Mouse (Mus musculus) intestine, embryonic 16.5 days (tissue): ENCODE results near the gene Sox5. TPM values are rescaled to one million over a fixed set of nuclear protein-coding genes. Genes with fewer than 3 reads are reported as not detected.

Source experiments
- ATAC-seq: fragments of 200-750 bp; cut with Nextera tagmentation; 2 replicates; pipeline ENCODE4 v1.8.0; 2017; ENCODE audit warnings: moderate TSS enrichment, moderate library complexity
- H3K27ac ChIP-seq: fragments of 300-500 bp; sonication (generic); 2 replicates; pipeline ENCODE4 v1.5.1; 2014; ENCODE audit warnings: mild to moderate bottlenecking, low read length
- H3K27me3 ChIP-seq: fragments of 300-500 bp; sonication (generic); replicated peaks from 2 replicates; pipeline ENCODE4 v1.6.1; 2014; ENCODE audit warnings: low read length, control low read depth, mixed read lengths; ENCODE audit not compliant: control insufficient read depth, insufficient read depth
- H3K36me3 ChIP-seq: fragments of 300-500 bp; sonication (generic); 2 replicates; pipeline ENCODE4 v1.6.1; 2014; ENCODE audit warnings: low read length, control low read depth; ENCODE audit not compliant: control insufficient read depth, insufficient read depth
- H3K4me1 ChIP-seq: fragments of 300-500 bp; sonication (generic); 2 replicates; pipeline ENCODE4 v1.6.1; 2014; ENCODE audit warnings: low read length, control low read depth, mixed read lengths; ENCODE audit not compliant: control insufficient read depth, insufficient read depth
- H3K4me2 ChIP-seq: fragments of 300-500 bp; sonication (generic); 2 replicates; pipeline ENCODE4 v1.6.1; 2014; ENCODE audit warnings: low read depth, low read length, control low read depth
- H3K4me3 ChIP-seq: fragments of 300-500 bp; sonication (generic); 2 replicates; pipeline ENCODE4 v1.5.1; 2014; ENCODE audit warnings: mild to moderate bottlenecking, low read length
- H3K9ac ChIP-seq: fragments of 300-500 bp; sonication (generic); 2 replicates; pipeline ENCODE4 v1.6.1; 2014; ENCODE audit warnings: low read depth, low read length
- H3K9me3 ChIP-seq: fragments of 300-500 bp; sonication (generic); 2 replicates; pipeline ENCODE4 v1.6.1; 2016; ENCODE audit warnings: low read length, control low read depth; ENCODE audit not compliant: control insufficient read depth
- WGBS: fragments of 180-500 bp; shearing (Covaris S2); extraction: QIAGEN DNeasy Blood & Tissue Kit; methylation state at CpG from one replicate; pipeline ENCODE4 v1.1.7; 2014; 5-methylcytosine and 5-hydroxymethylcytosine counted together
- polyA plus RNA-seq: library from polyadenylated mRNA; unstranded; fragments of >200 nt; fragmentation: Nextera tagmentation; extraction: Ambion mirVana; gene quantifications from 2 replicates; pipeline ENCODE4 v1.2.1, GENCODE M21; 2015

The Sox5 gene
- polyA plus RNA-seq, 1 experiment from 2014 or later = 14.3 TPM

DNA sequence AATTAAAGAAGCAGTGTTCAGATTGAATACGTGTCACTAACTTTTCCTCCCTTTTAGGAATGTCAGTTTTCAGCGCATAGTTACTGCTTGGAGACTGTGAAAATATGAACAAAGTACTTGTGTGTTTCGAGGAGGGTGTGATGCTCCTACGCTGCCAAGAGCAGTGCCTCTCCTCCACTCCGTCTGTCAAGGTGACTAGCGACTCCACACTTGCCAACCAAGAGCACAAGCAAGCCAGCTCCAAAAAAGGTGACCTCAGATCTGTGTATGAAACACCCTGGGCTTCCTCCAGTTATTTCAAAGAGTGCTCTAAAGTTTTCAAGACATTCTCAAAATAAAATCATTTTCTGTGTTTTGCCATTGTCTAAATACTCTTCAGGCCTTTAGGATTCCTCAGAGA is 271.6 kb downstream of the Sox5 start:
- Histone ChIP-seq H3K27ac (no peak overlapping the region), H3K9ac (no peak overlapping the region), H3K4me2 (no peak overlapping the region), H3K4me3 (no peak overlapping the region), H3K4me1 (no peaks in the 10 kb centered on the region), H3K27me3 (no peaks in the 10 kb centered on the region), H3K9me3 (no peaks in the 10 kb centered on the region), H3K36me3 (no peaks in the 10 kb centered on the region)
- 84% methylated on average over 6 of the region's 6 CpGs for WGBS
- ATAC-seq = no peak

- no peak overlapping the region for H3K4me2 ChIP-seq
- no peaks in the 10 kb centered on the region for H3K9me3 ChIP-seq
- no peaks in the 10 kb centered on the region for H3K36me3 ChIP-seq
- H3K27me3 ChIP-seq = no peaks in the 10 kb centered on the region
- H3K27ac ChIP-seq = no peak overlapping the region
- no peak for ATAC-seq
- no peak overlapping the region for H3K4me3 ChIP-seq
- H3K9ac ChIP-seq = no peak overlapping the region
- no peaks in the 10 kb centered on the region for H3K4me1 ChIP-seq
- WGBS = 37% methylated on average over 5 of the region's 5 CpGs
Measured at GRCm38 (mm10) chr6:144504197-144504551, 277.6 kb downstream of the Sox5 start.

DNA sequence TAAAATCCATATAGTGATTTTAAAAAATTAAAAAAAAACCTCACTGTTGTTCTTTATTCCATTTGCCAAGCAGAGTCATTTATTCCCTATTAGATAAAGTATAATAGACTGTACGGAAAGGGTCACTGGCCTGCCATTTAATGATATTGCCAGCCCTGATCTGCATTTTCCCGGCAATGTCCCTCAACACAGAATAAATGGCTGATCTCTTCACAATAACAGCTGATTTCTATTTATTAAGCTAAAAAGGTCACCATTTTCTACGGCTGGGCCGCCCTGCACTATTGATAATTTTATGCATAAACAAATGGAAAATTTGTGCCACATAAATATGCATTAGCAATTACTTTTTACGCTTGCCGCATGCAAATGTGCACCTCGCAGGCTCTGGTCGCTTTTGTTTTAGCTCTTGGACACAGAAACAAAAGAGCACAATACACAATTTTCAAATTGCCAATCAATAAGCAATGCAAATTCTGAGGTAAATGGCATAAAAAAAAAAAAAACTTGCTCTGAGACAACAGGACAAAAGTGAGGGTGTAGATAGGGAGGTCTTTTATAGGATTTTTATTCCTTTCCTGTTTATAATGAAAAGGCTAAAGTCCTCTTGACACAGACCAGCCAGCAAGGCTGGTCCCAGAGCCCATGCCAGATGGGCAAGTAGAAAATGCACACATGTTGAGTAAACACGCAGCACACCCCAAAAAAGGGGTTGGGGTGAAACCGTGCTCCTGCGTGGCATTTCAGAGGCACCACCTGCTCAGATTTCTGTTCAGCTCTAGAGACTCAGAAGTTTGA is 278.2 kb downstream of the Sox5 start:
- Histone ChIP-seq H3K27ac (no peak overlapping the region), H3K4me2 (no peak overlapping the region), H3K9me3 (no peaks in the 10 kb centered on the region), H3K36me3 (no peaks in the 10 kb centered on the region), H3K4me3 (no peak overlapping the region), H3K27me3 (no peaks in the 10 kb centered on the region), H3K9ac (no peak overlapping the region), H3K4me1 (no peaks in the 10 kb centered on the region)
- ATAC-seq = no peak
- 71% methylated on average over 11 of the region's 11 CpGs for WGBS

- no peak overlapping the region for H3K9ac ChIP-seq
- H3K9me3 ChIP-seq = no peaks in the 10 kb centered on the region
- no peak overlapping the region for H3K4me3 ChIP-seq
- no peaks in the 10 kb centered on the region for H3K27me3 ChIP-seq
- H3K4me1 ChIP-seq = no peaks in the 10 kb centered on the region
- 89% methylated on average over 5 of the region's 5 CpGs for WGBS
- no peak overlapping the region for H3K4me2 ChIP-seq
- H3K27ac ChIP-seq = no peak overlapping the region
- no peak for ATAC-seq
- no peaks in the 10 kb centered on the region for H3K36me3 ChIP-seq
Measured at GRCm38 (mm10) chr6:144501439-144501838, 280.3 kb downstream of the Sox5 start.

GRCm38 (mm10) chr6:144498177-144498576 is 283.6 kb downstream of the Sox5 start:
- no peaks in the 10 kb centered on the region for H3K9me3 ChIP-seq
- H3K4me2 ChIP-seq = no peak overlapping the region
- H3K9ac ChIP-seq = no peak overlapping the region
- H3K27ac ChIP-seq = no peak overlapping the region
- no peaks in the 10 kb centered on the region for H3K27me3 ChIP-seq
- WGBS = 95% methylated on average over 5 of the region's 5 CpGs
- no peaks in the 10 kb centered on the region for H3K4me1 ChIP-seq
- ATAC-seq = no peak
- no peak overlapping the region for H3K4me3 ChIP-seq
- no peaks in the 10 kb centered on the region for H3K36me3 ChIP-seq

- Histone ChIP-seq H3K4me3 (no peak overlapping the region), H3K9me3 (no peaks in the 10 kb centered on the region), H3K4me1 (no peaks in the 10 kb centered on the region), H3K27ac (no peak overlapping the region), H3K4me2 (no peak overlapping the region), H3K27me3 (no peaks in the 10 kb centered on the region), H3K9ac (no peak overlapping the region), H3K36me3 (no peaks in the 10 kb centered on the region)
- WGBS = 55% methylated on average over 11 of the region's 11 CpGs
- no peak for ATAC-seq
Measured at GRCm38 (mm10) chr6:144491761-144492415, 289.9 kb downstream of the Sox5 start.

DNA sequence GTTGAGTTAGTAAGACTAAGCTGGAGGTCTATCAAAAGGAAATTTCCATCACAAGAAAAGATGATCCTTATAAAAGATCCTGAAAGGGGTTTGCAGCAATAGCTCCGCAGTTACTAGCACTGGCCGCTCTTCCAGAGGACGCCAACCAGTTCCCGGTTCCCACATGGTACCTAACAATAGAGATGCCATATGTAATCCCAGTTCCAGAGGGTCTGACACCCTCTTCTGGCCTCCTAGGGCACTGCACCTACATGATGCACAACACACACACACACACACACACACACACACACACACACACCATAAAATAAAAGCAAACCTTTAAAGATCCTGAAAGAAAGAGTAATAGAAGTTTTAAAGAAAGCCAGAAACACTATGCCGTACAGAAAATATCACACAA is 290.9 kb downstream of the Sox5 start:
- no peak overlapping the region for H3K9ac ChIP-seq

GRCm38 (mm10) chr6:144485578-144485977 is 296.2 kb downstream of the Sox5 start:
- Histone ChIP-seq H3K4me1 (peaks cover 3% of the 10 kb centered on the region; the same call in 1 of the 2 replicates), H3K4me2 (no peak overlapping the region), H3K27me3 (no peaks in the 10 kb centered on the region), H3K27ac (no peak overlapping the region), H3K4me3 (no peak overlapping the region), H3K36me3 (no peaks in the 10 kb centered on the region), H3K9me3 (no peaks in the 10 kb centered on the region), H3K9ac (no peak overlapping the region)
- no peak for ATAC-seq
- 78% methylated on average over 6 of the region's 6 CpGs for WGBS

More for the DNA sequence above, 290.9 kb downstream of the Sox5 start:
- no peak for ATAC-seq
- Histone ChIP-seq H3K9me3 (no peaks in the 10 kb centered on the region), H3K36me3 (no peaks in the 10 kb centered on the region), H3K4me3 (no peak overlapping the region), H3K4me1 (no peaks in the 10 kb centered on the region), H3K27me3 (no peaks in the 10 kb centered on the region), H3K4me2 (no peak overlapping the region), H3K27ac (no peak overlapping the region)
- 96% methylated on average over 5 of the region's 5 CpGs for WGBS

- Histone ChIP-seq H3K4me1 (peaks cover 3% of the 10 kb centered on the region; the same call in 1 of the 2 replicates), H3K4me3 (no peak overlapping the region), H3K9ac (no peak overlapping the region), H3K27me3 (no peaks in the 10 kb centered on the region), H3K27ac (no peak overlapping the region), H3K4me2 (no peak overlapping the region), H3K36me3 (no peaks in the 10 kb centered on the region), H3K9me3 (no peaks in the 10 kb centered on the region)
- WGBS = 89% methylated on average over 4 of the region's 4 CpGs
- ATAC-seq = no peak
Measured at GRCm38 (mm10) chr6:144483166-144483565, 298.6 kb downstream of the Sox5 start.
